Mouse (Mus musculus) heart, postnatal 25 days (tissue): Measurements from ENCODE around the gene Anxa1. TPM values are rescaled to one million over a fixed set of nuclear protein-coding genes. Genes with fewer than 3 reads are reported as not detected.

Experiments
- DNase-seq: peaks from one replicate; pipeline ENCODE4 v3.0.0; 2022; ENCODE audit warnings: low spot score
- intact Hi-C: fragments of 180-260 bp; cut with DNase I; formaldehyde crosslinking; loops from one replicate; pipeline ENCODE4 v1.15.1; 2025
- total RNA-seq, 2 experiments: library from RNA; stranded (reverse); gene quantifications; 2 replicates each; pipeline ENCODE4 v1.2.3; 2021

Anxa1 gene
- total RNA-seq = 10 to 100 TPM; 21.4 to 25.4 TPM

- intact Hi-C loops = no loop called here
- peak; percentile 14 for DNase-seq
Observed at GRCm38 (mm10) chr19:20390455-20390994, at the start of gene Anxa1. Anxa1 (minus strand) TSS chr19:20390944.

GRCm38 (mm10) chr19:20437043-20437442, 46.3 kb upstream of the Anxa1 start:
- no peak for DNase-seq
- intact Hi-C loops = no loop called here

GRCm38 (mm10) chr19:20434541-20434940, 43.8 kb upstream of the Anxa1 start:
- intact Hi-C loops = loop anchor here (1.0 kb wide), 1 partner anchor 72 kb away; no protein-coding TSS in a partner anchor
- DNase-seq = peak; percentile 9

- intact Hi-C loops = loop anchor here (1.0 kb wide), 1 partner anchor 72 kb away; no protein-coding TSS in a partner anchor
Observed at GRCm38 (mm10) chr19:20433966-20434365, 43.2 kb upstream of the Anxa1 start.

GRCm38 (mm10) chr19:20426443-20427161, 35.9 kb upstream of the Anxa1 start:
- DNase-seq = no peak
- intact Hi-C loops = no loop called here

More at GRCm38 (mm10) chr19:20433966-20434365, 43.2 kb upstream of the Anxa1 start:
- no peak for DNase-seq

GRCm38 (mm10) chr19:20411276-20411675, 20.5 kb upstream of the Anxa1 start:
- DNase-seq = no peak
- intact Hi-C loops = no loop called here

GRCm38 (mm10) chr19:20409541-20410528, 19.1 kb upstream of the Anxa1 start:
- DNase-seq = no peak
- intact Hi-C loops = no loop called here

- intact Hi-C loops = no loop called here
- no peak for DNase-seq
Observed at GRCm38 (mm10) chr19:20406475-20406874, 15.7 kb upstream of the Anxa1 start.

- intact Hi-C loops = no loop called here
- no peak for DNase-seq
Observed at GRCm38 (mm10) chr19:20405015-20405414, 14.3 kb upstream of the Anxa1 start.

GRCm38 (mm10) chr19:20403740-20404139, 13.0 kb upstream of the Anxa1 start:
- no peak for DNase-seq
- intact Hi-C loops = no loop called here

DNA sequence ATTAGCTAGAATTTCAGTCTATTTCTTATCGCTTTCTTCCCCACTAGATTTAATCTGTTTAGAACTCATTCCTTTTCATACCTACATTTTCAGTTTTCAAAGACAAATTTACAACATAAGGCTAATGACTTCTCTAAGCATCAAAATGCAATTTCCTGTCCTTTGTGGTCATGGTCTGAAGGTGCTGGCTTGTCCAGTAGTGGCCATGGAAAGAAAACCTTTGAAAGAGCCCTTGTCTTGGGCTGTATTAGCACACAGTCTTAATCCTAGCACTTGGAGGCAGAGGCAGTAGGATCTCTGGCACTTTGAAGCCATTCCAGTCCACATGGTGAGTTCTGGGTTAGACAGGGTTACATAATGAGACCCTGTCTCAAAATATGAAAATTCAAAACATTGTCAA, 12.5 kb upstream of the Anxa1 start:
- DNase-seq = no peak
- intact Hi-C loops = no loop called here

- intact Hi-C loops = no loop called here
- DNase-seq = no peak
Observed at GRCm38 (mm10) chr19:20402516-20403200, 11.9 kb upstream of the Anxa1 start.

DNA sequence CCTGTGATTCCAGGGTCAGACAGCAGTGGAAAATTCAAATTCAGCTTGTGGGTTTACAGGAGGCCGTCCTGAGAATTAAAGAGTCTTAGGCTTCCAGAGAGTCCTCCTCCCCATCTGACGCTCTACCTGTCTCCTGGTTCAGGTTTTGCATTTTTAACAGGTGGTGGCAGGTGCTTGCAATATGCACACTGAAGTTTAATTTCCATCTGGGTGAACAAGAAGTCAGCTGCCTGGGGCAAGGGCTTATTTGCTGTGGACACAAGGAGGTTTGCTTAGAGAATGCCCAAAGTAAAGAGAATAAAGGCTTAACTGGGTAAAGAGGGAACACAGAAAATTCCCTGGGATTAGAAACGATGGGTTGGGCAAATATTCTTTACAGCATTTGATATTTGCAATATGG, 11.2 kb upstream of the Anxa1 start:
- intact Hi-C loops = no loop called here
- DNase-seq = no peak

- intact Hi-C loops = no loop called here
- no peak for DNase-seq
Observed at GRCm38 (mm10) chr19:20399187-20399586, 8.4 kb upstream of the Anxa1 start.

- DNase-seq = no peak
- intact Hi-C loops = no loop called here
Observed at GRCm38 (mm10) chr19:20397092-20397491, 6.3 kb upstream of the Anxa1 start.

DNA sequence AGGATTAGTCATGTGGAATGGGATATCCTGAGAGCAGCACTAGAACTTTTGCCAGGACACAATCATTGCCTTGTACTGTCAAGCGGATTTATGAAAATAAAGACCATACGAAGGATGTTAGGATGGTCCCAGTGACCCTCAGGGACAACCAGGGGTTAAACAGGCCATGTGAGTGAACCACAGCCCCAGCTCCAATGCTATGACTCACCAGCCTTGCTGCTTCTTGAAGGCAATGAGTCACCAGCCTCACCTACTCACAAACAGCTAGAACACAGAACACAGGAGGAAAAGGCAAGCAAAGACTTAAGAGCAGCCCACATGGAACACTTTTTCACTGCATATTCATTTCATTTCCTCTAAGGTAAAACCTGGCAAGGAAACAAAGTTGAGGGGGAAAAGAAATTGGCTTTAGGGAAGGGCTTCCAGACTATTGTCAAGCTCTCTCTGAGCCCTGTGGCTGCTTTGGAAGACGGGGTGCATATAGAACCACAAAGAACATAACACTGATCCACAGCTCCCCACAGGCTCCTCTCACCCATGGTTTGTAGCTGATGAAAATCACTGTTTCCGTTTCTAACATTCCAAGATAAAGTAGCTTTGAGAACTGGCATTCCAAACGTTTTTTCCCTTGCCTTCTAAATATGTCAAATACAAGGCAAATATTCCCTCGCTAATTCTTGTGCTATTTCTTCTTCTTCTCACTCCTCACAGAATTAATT, 3.0 kb upstream of the Anxa1 start:
- DNase-seq = no peak
- intact Hi-C loops = no loop called here

- DNase-seq = no peak
- intact Hi-C loops = no loop called here
Observed at GRCm38 (mm10) chr19:20389723-20390122, 1.0 kb downstream of the Anxa1 start.

DNA sequence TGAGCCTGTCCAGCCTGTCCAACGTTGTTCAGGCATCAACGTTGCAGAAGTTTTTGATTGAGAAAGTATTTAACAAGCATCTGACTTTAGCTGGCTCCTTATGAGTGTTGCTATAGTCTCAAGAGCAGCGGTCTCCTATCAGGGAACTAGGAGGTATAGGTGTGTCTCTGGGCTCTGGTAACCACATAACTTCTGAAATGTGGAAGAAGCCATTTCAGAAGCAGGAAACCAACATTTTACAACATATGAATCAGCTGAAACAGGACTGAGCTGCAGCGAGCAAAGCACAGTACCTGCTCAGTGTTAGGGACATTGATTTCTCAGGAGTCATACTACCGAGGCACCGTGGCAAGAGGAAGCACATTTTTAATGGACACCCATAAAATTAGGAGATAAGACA, 1.5 kb downstream of the Anxa1 start:
- intact Hi-C loops = no loop called here
- DNase-seq = no peak

- DNase-seq = no peak
Observed at GRCm38 (mm10) chr19:20388276-20388675, 2.5 kb downstream of the Anxa1 start.

More at GRCm38 (mm10) chr19:20388276-20388675, 2.5 kb downstream of the Anxa1 start:
- intact Hi-C loops = no loop called here
